18 mouse cellular contexts compared by ENCODE assay signal in the genomic region with DNA sequence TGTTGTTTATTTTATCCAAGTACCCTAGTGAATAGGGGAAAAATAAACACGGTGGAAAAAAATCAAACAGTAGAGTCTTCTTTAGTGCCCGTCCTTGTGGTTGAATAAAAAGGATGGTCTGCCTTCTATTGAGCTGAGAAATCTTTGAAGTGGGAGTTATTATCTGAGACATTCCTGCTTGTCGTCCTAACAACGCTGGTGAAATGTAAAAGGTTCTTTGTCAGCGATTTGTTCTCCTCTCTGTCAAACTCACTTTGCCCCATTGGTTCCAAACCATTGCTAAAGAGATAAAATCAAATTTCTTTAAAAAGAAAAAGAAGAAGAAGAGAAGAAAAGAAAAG. TPM values are rescaled to one million over a fixed set of nuclear protein-coding genes. Genes with fewer than 3 reads are reported as not detected.
DNase-seq lines count a peak whose midpoint lies in the region; ATAC-seq lines count a peak whose summit lies in the region.
"Had no signal": no experiment of that assay in that cellular context is flagged by ENCODE, and none has a peak within 500 bp of the region (broad histone marks: within the 10 kb centered on the region; RNA-seq: fewer than 3 reads in every experiment).

No protein-coding gene starts in this region.

- H3K9ac ChIP-seq in midbrain, embryonic 12.5 days (replicated peaks): no peak overlapping the region
- H3K9ac ChIP-seq: stomach, embryonic 15.5 days had no signal

- peak overlapping the region; percentile 67 for H3K4me3 ChIP-seq in hindbrain, embryonic 10.5 days
- 0 out of 2 replicates have a peak overlapping the region, but pooled peaks have one; percentile 23 for H3K4me3 ChIP-seq in midbrain, embryonic 12.5 days
- H3K4me3 ChIP-seq: erythroblast, embryonic 14.5 days; stomach, embryonic 15.5 days had no signal

- H3K4me2 ChIP-seq in midbrain, embryonic 12.5 days (replicated peaks): peak overlapping the region; percentile 85
- H3K4me2 ChIP-seq: stomach, embryonic 15.5 days had no signal

- H3K9me3 ChIP-seq in hindbrain, embryonic 10.5 days: no peaks in the 10 kb centered on the region
- H3K9me3 ChIP-seq in midbrain, embryonic 12.5 days: no peaks in the 10 kb centered on the region
- H3K9me3 ChIP-seq: stomach, embryonic 15.5 days had no signal

- peaks cover 100% of the 10 kb centered on the region for H3K27me3 ChIP-seq in hindbrain, embryonic 10.5 days (ENCODE audit: insufficient read depth, poor library complexity, severe bottlenecking)
- H3K27me3 ChIP-seq in midbrain, embryonic 12.5 days: peaks cover 86% of the 10 kb centered on the region

- H3K36me3 ChIP-seq in hindbrain, embryonic 10.5 days: no peaks in the 10 kb centered on the region
- no peaks in the 10 kb centered on the region for H3K36me3 ChIP-seq in midbrain, embryonic 12.5 days
- H3K36me3 ChIP-seq: stomach, embryonic 15.5 days had no signal

- peaks cover 58% of the 10 kb centered on the region for H3K4me1 ChIP-seq in hindbrain, embryonic 10.5 days (replicated peaks)
- peaks cover 35% of the 10 kb centered on the region for H3K4me1 ChIP-seq in midbrain, embryonic 12.5 days
- H3K4me1 ChIP-seq: stomach, embryonic 15.5 days had no signal

- peak overlapping the region; percentile 98 for H3K27ac ChIP-seq in hindbrain, embryonic 10.5 days
- H3K27ac ChIP-seq in midbrain, embryonic 12.5 days (replicated peaks): peak overlapping the region; percentile 91
- H3K27ac ChIP-seq: kidney, postnatal 0 days; stomach, embryonic 15.5 days had no signal

- intact Hi-C loops in heart, postnatal 10 days (cut with DNase I): no loop called here

- no peak for ATAC-seq in midbrain, embryonic 12.5 days (ENCODE audit: low FRiP score, low read depth)

- DNase-seq in heart, adult 11 months: peak; percentile 5
- DNase-seq in heart, postnatal 10 days: no peak
- DNase-seq in hindbrain, embryonic 10.5 days (ENCODE audit: low spot score): no peak
- no peak for DNase-seq in left cerebral cortex, adult 9 months (ENCODE audit: low spot score in 2 of 2)
- no peak for DNase-seq in cerebellum, adult 11 months
- no peak for DNase-seq in gastrocnemius, postnatal 10 days
- DNase-seq: layer of hippocampus, adult 9-11 months; lung, postnatal 36 days; right cerebral cortex, adult 18-20 months; thymus, postnatal 14 days had no signal

- WGBS in hindbrain, embryonic 10.5 days: 0% methylated on average over 5 of the region's 5 CpGs
- 3% methylated on average over 5 of the region's 5 CpGs for WGBS in midbrain, embryonic 12.5 days

RNA-seq across cellular contexts. Expression of a gene that starts 22.1 kb away (rescaled TPM):
- total RNA-seq in heart, postnatal 10 days (2021): under 1 TPM; 0.10 to 0.12 TPM
- 6.9 and 8.1 TPM in 2 replicates for polyA plus RNA-seq in hindbrain, embryonic 10.5 days (2016; fragmentation: Nextera tagmentation; extraction: Ambion mirVana)
- polyA plus RNA-seq in midbrain, embryonic 12.5 days (2016; fragmentation: Nextera tagmentation; extraction: Ambion mirVana): 11.9 and 17.2 TPM in 2 replicates
- total RNA-seq in gastrocnemius, postnatal 10 days (2021): 1 to 10 TPM; 2.3 to 4.0 TPM
- polyA plus RNA-seq: erythroblast, embryonic 14.5 days; heart, postnatal 0 days; intestine, embryonic 14.5 days; kidney, postnatal 0 days had no signal

RNA-seq across cellular contexts. Expression of a gene that starts 25.5 kb away (rescaled TPM):
- not detected for total RNA-seq in heart, postnatal 10 days (2021)
- polyA plus RNA-seq in hindbrain, embryonic 10.5 days (2016; fragmentation: Nextera tagmentation; extraction: Ambion mirVana): 16.9 and 19.8 TPM in 2 replicates
- 44.6 and 76.9 TPM in 2 replicates for polyA plus RNA-seq in midbrain, embryonic 12.5 days (2016; fragmentation: Nextera tagmentation; extraction: Ambion mirVana)
- under 1 TPM; 0.16 to 0.50 TPM for total RNA-seq in gastrocnemius, postnatal 10 days (2021)
- total RNA-seq: heart, adult 8-10 months had no signal
- polyA plus RNA-seq: heart, postnatal 0 days; intestine, embryonic 14.5 days; kidney, postnatal 0 days; liver, embryonic 16.5 days had no signal
